8 mouse cellular contexts compared by ENCODE assay signal in the genomic region with DNA sequence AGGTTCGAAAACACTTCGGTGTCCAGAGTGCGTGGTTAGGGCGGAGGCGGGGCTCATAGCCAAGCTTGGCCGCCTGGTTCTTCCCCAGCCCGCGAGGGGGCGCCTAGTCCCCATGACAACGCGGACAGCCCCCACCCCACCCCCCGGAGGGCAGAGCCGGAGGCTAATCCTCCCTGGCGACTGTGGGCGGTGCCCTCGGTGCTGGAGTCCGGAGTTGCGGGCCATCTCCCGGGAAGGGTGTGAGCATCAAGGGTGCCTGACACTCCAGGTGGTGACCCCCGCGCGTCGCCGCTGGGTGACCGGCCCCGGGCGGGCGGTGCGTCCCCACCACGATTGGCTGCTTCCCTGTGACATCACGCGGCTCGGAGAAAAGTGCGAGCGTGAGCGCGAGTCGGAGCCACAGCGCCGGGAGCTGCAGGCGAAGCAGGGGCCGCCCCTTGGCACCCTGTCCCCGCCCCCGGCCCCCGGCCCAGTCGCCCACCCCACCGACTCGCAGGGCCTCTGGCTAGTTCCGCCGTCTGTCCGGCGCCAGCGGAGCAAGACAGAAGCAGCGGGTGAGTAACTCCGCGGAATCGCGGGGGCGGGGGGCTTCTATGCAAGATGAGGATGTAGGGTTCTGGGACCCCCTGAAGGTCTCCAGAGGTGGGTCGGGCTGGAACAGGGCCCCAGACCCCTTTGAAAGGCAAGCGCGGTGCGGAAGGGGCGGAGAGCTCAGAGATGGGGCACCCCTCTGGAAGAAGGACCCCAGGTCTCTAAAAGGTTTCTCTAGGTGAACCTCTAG. TPM values are rescaled to one million over a fixed set of nuclear protein-coding genes. Genes with fewer than 3 reads are reported as not detected.
DNase-seq lines count a peak whose midpoint lies in the region; ATAC-seq lines count a peak whose summit lies in the region.

No protein-coding gene starts in this region.

- peak; percentile 13; the same call in 1 of the 2 replicates for ATAC-seq in limb, embryonic 15.5 days (ENCODE audit: insufficient number of reproducible peaks, low FRiP score, low TSS enrichment, low read depth)

- under 1% methylated on average over 64 of the region's 64 CpGs for WGBS in limb, embryonic 15.5 days

- no peak overlapping the region for H3K27ac ChIP-seq in limb, embryonic 15.5 days

- peak overlapping the region; percentile 56 for H3K4me3 ChIP-seq in limb, embryonic 15.5 days

- no peaks in the 10 kb centered on the region for H3K9me3 ChIP-seq in limb, embryonic 15.5 days

- peaks cover 54% of the 10 kb centered on the region for H3K27me3 ChIP-seq in limb, embryonic 15.5 days

- peak overlapping the region; percentile 98 for H3K4me2 ChIP-seq in limb, embryonic 15.5 days

- peak overlapping the region; percentile 20; the same call in 1 of the 2 replicates for H3K9ac ChIP-seq in limb, embryonic 15.5 days

- H3K36me3 ChIP-seq in limb, embryonic 15.5 days, result peaks cover 21% of the 10 kb centered on the region

- peak; percentile 64 to 86 for DNase-seq in adrenal gland, adult (ENCODE audit: inconsistent age in 2 of 2, low spot score in 1 of 2)
- DNase-seq in adrenal gland, postnatal 4 days (ENCODE audit: low spot score in 2 of 2), result no peak
- DNase-seq in cerebellum, postnatal 10 days, result peak; percentile 85 to 88
- DNase-seq in frontal cortex, postnatal 36 days (ENCODE audit: low spot score in 2 of 2), result peak; percentile 87 to 90
- DNase-seq in kidney, adult 9 months, result peak; percentile 34
- peak; percentile 71 for DNase-seq in naive thymus-derived CD4-positive, alpha-beta T cell, adult 2 months (ENCODE audit: low read depth)
- peak; percentile 66 for DNase-seq in thymus, postnatal 0 days (ENCODE audit: low spot score)

- peaks cover 35% of the 10 kb centered on the region for H3K4me1 ChIP-seq in limb, embryonic 15.5 days

RNA-seq across cellular contexts. Expression of a gene that starts 5.1 kb away (rescaled TPM):
- total RNA-seq in adrenal gland, postnatal 4 days (2021), result under 1 TPM; 0.34 to 0.42 TPM
- polyA plus RNA-seq in limb, embryonic 15.5 days (2015; fragmentation: Nextera tagmentation; extraction: Ambion mirVana), result 0.20 and 0.29 TPM in 2 replicates
- 0.09 and 0.12 TPM in 2 replicates for polyA plus RNA-seq in thymus, postnatal 0 days (2015; fragmentation: Nextera tagmentation; extraction: Ambion mirVana)

RNA-seq across cellular contexts. Expression of a gene that starts 10.1 kb away (rescaled TPM):
- total RNA-seq in adrenal gland, postnatal 4 days (2021), result 100 to 1,000 TPM in 1 of 2 experiments, 10 to 100 TPM in 1; 79.3 to 138 TPM
- 899 and 1,046 TPM in 2 replicates for polyA plus RNA-seq in limb, embryonic 15.5 days (2015; fragmentation: Nextera tagmentation; extraction: Ambion mirVana)
- polyA plus RNA-seq in thymus, postnatal 0 days (2015; fragmentation: Nextera tagmentation; extraction: Ambion mirVana), result 118 and 153 TPM in 2 replicates

RNA-seq across cellular contexts. Expression of a gene that starts 23.5 kb away (rescaled TPM):
- total RNA-seq in adrenal gland, postnatal 4 days (2021), result not detected
- polyA plus RNA-seq in limb, embryonic 15.5 days (2015; fragmentation: Nextera tagmentation; extraction: Ambion mirVana), result 0.45 TPM in 2 replicates
- 2.5 and 3.4 TPM in 2 replicates for polyA plus RNA-seq in thymus, postnatal 0 days (2015; fragmentation: Nextera tagmentation; extraction: Ambion mirVana)

RNA-seq across cellular contexts. Expression of a gene that starts 53.7 kb away (rescaled TPM):
- 10 to 100 TPM; 91.3 to 98.4 TPM for total RNA-seq in adrenal gland, postnatal 4 days (2021)
- polyA plus RNA-seq in limb, embryonic 15.5 days (2015; fragmentation: Nextera tagmentation; extraction: Ambion mirVana), result 30.9 and 35.9 TPM in 2 replicates
- 70.9 and 81.0 TPM in 2 replicates for polyA plus RNA-seq in thymus, postnatal 0 days (2015; fragmentation: Nextera tagmentation; extraction: Ambion mirVana)

Comparison
In these comparisons a context has a peak if more than half of its experiments do, and no peak if none do; other contexts are left out.
1. DNase-seq: peak in adrenal gland, adult (2 of 2), cerebellum, postnatal 10 days (2 of 2), frontal cortex, postnatal 36 days (2 of 2), kidney, adult 9 months (single experiment), naive thymus-derived CD4-positive, alpha-beta T cell, adult 2 months (single experiment) and thymus, postnatal 0 days (single experiment); none in adrenal gland, postnatal 4 days (0 of 2).